Mouse (Mus musculus) right cerebral cortex, postnatal 36 days (tissue): Measurements from ENCODE around the gene Pax5.
A peak's percentile ranks its signal among the peaks of the same experiment; 100 is the strongest.

Experiments used
- DNase-seq, 2 experiments: peaks; one replicate each; pipeline ENCODE4 v3.0.0; 2022; ENCODE audit warnings: low spot score in 2 of 2, mixed read lengths in 1 of 2

The Pax5 gene

GRCm38 (mm10) chr4:44668172-44668571 lies 42.1 kb downstream of the Pax5 start:
- no peak for DNase-seq

- no peak for DNase-seq
These were observed 42.9 kb downstream of the Pax5 start for GRCm38 (mm10) chr4:44667369-44667768.

- no peak for DNase-seq
These were observed 45.6 kb downstream of the Pax5 start for GRCm38 (mm10) chr4:44664767-44665056.

- DNase-seq = no peak
These were observed 46.1 kb downstream of the Pax5 start for GRCm38 (mm10) chr4:44664004-44664766.

GRCm38 (mm10) chr4:44663489-44663888 lies 46.8 kb downstream of the Pax5 start:
- DNase-seq = no peak

- DNase-seq = no peak
These were observed 65.1 kb downstream of the Pax5 start for GRCm38 (mm10) chr4:44645181-44645580.

- no peak for DNase-seq
These were observed 68.3 kb downstream of the Pax5 start for GRCm38 (mm10) chr4:44641831-44642587.

GRCm38 (mm10) chr4:44635618-44636017 lies 74.7 kb downstream of the Pax5 start:
- no peak for DNase-seq

GRCm38 (mm10) chr4:44633694-44634524 lies 76.4 kb downstream of the Pax5 start:
- DNase-seq = no peak

GRCm38 (mm10) chr4:44630059-44630458 lies 80.2 kb downstream of the Pax5 start:
- peak in 1 of 2 experiments; percentile 9 for DNase-seq

- DNase-seq = no peak
These were observed 82.4 kb downstream of the Pax5 start for GRCm38 (mm10) chr4:44627890-44628289.

- no peak for DNase-seq
These were observed 85.2 kb downstream of the Pax5 start for GRCm38 (mm10) chr4:44625108-44625424.

GRCm38 (mm10) chr4:44624232-44625107 lies 85.8 kb downstream of the Pax5 start:
- DNase-seq = no peak

GRCm38 (mm10) chr4:44623435-44623727 lies 86.9 kb downstream of the Pax5 start:
- DNase-seq = no peak

GRCm38 (mm10) chr4:44622682-44623434 lies 87.4 kb downstream of the Pax5 start:
- DNase-seq = no peak

GRCm38 (mm10) chr4:44620241-44620640 lies 90.0 kb downstream of the Pax5 start:
- no peak for DNase-seq

- no peak for DNase-seq
These were observed 96.1 kb downstream of the Pax5 start for GRCm38 (mm10) chr4:44614066-44614667.

GRCm38 (mm10) chr4:44612392-44612791 lies 97.9 kb downstream of the Pax5 start:
- no peak for DNase-seq

- no peak for DNase-seq
These were observed 104.8 kb downstream of the Pax5 start for GRCm38 (mm10) chr4:44605453-44605852.

GRCm38 (mm10) chr4:44602257-44602801 lies 108.0 kb downstream of the Pax5 start:
- no peak for DNase-seq
